ENCODE assay signal across 26 mouse cellular contexts in the genomic region with DNA sequence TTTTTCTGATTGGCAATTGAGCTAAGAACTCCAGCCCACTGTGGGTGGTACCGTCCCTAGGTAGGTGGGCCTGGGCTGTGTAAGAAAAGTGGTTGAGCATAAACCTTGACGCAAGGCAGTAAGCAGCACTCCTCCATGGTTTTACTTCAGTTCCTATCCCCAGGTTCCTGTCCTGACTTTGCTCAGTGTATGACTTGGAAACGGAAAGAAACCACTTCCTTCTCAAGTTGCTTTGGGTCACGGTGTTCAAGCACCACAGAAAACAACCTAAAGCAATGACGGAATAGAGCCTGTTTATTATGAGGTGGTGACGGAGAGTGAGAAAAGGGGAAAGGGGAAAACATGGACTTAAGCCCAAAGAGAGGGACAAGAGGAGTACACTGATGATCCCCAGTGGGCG.
DNase-seq lines count a peak whose midpoint lies in the region; ATAC-seq and TF ChIP-seq lines count a peak whose summit lies in the region.
"Had no signal": no experiment of that assay in that cellular context is flagged by ENCODE, and none has a peak within 500 bp of the region (broad histone marks: within the 10 kb centered on the region; RNA-seq: fewer than 3 reads in every experiment).

No protein-coding gene starts in this region.

- no peak for TF ChIP-seq EP300 in liver, postnatal 0 days (IDR thresholded peaks at IDR 0.05; ENCODE audit: low read depth)

- no peaks in the 10 kb centered on the region for H3K4me1 ChIP-seq in liver, postnatal 0 days (ENCODE audit: insufficient read depth)
- no peaks in the 10 kb centered on the region for H3K4me1 ChIP-seq in liver, embryonic 12.5 days
- no peaks in the 10 kb centered on the region for H3K4me1 ChIP-seq in kidney, embryonic 16.5 days (ENCODE audit: insufficient read depth, low read length)
- H3K4me1 ChIP-seq in midbrain, embryonic 11.5 days (ENCODE audit: control insufficient read depth, insufficient read depth, low read length), result no peaks in the 10 kb centered on the region; the same call in 1 of the 2 replicates
- H3K4me1 ChIP-seq: heart, embryonic 13.5 days; limb, embryonic 15.5 days; liver, embryonic 15.5 days; midbrain, embryonic 13.5 days had no signal

- H3K4me2 ChIP-seq in liver, postnatal 0 days (ENCODE audit: low read depth, low read length), result no peak overlapping the region
- no peak overlapping the region for H3K4me2 ChIP-seq in liver, embryonic 12.5 days
- no peak overlapping the region for H3K4me2 ChIP-seq in kidney, embryonic 16.5 days (replicated peaks; ENCODE audit: low read depth, low read length)
- no peak overlapping the region for H3K4me2 ChIP-seq in midbrain, embryonic 11.5 days
- H3K4me2 ChIP-seq: heart, embryonic 13.5 days; hindbrain, embryonic 14.5 days; intestine, embryonic 15.5 days; limb, embryonic 15.5 days; liver, embryonic 15.5 days; midbrain, embryonic 13.5 days; neural tube, embryonic 12.5 days had no signal

- no peaks in the 10 kb centered on the region for H3K27me3 ChIP-seq in liver, postnatal 0 days (ENCODE audit: insufficient read depth, low read length)
- H3K27me3 ChIP-seq in liver, embryonic 12.5 days (replicated peaks), result no peaks in the 10 kb centered on the region
- H3K27me3 ChIP-seq in kidney, embryonic 16.5 days (ENCODE audit: insufficient read depth, low read length), result no peaks in the 10 kb centered on the region
- H3K27me3 ChIP-seq in midbrain, embryonic 11.5 days (ENCODE audit: control insufficient read depth, insufficient read depth, low read length), result no peaks in the 10 kb centered on the region
- H3K27me3 ChIP-seq: heart, embryonic 13.5 days; intestine, embryonic 15.5 days; limb, embryonic 15.5 days; liver, embryonic 15.5 days; midbrain, embryonic 13.5 days; neural tube, embryonic 12.5 days had no signal

- no peak overlapping the region for H3K4me3 ChIP-seq in liver, postnatal 0 days (ENCODE audit: low read depth, low read length)
- H3K4me3 ChIP-seq in liver, embryonic 12.5 days, result no peak overlapping the region
- no peak overlapping the region for H3K4me3 ChIP-seq in kidney, embryonic 16.5 days (ENCODE audit: low read length)
- H3K4me3 ChIP-seq in midbrain, embryonic 11.5 days (ENCODE audit: low read depth, low read length), result no peak overlapping the region
- H3K4me3 ChIP-seq: embryonic facial prominence, embryonic 10.5 days; heart, adult 2 months; heart, embryonic 13.5 days; intestine, embryonic 15.5 days; left cerebral cortex, adult 2 months; limb, embryonic 15.5 days; liver, embryonic 15.5 days; midbrain, embryonic 13.5 days; neural tube, embryonic 12.5 days had no signal

- no peak for DNase-seq in liver, postnatal 0 days
- peak; percentile 49 for DNase-seq in T-cell, adult 2 months (ENCODE audit: low spot score)
- no peak for DNase-seq in midbrain, embryonic 11.5 days (ENCODE audit: low spot score, missing footprints)
- DNase-seq in adrenal gland, postnatal 14 days, result no peak
- DNase-seq: cerebellum, adult 11 months; cerebellum, adult 9-11 months; gastrocnemius, postnatal 10 days; heart, adult 2 months; kidney, adult 9 months; kidney, postnatal 36 days; left cerebral cortex, postnatal 4 days; thymus, postnatal 4 days had no signal

- ATAC-seq in liver, postnatal 0 days, result peak; percentile 15; the same call in 1 of the 2 replicates
- no peak for ATAC-seq in liver, embryonic 12.5 days
- ATAC-seq in megakaryocyte progenitor cell, adult 5-6 weeks (replicated peaks; ENCODE audit: poor library complexity), result peak; percentile 72
- ATAC-seq in kidney, embryonic 16.5 days (ENCODE audit: low FRiP score, low TSS enrichment), result no peak
- no peak for ATAC-seq in midbrain, embryonic 11.5 days (ENCODE audit: low FRiP score)
- ATAC-seq: forebrain, embryonic 16.5 days; intestine, embryonic 15.5 days; midbrain, embryonic 13.5 days had no signal

- H3K9me3 ChIP-seq in liver, postnatal 0 days (ENCODE audit: low read length), result no peaks in the 10 kb centered on the region
- H3K9me3 ChIP-seq in liver, embryonic 12.5 days (replicated peaks), result no peaks in the 10 kb centered on the region
- no peaks in the 10 kb centered on the region for H3K9me3 ChIP-seq in kidney, embryonic 16.5 days (ENCODE audit: low read length)
- no peaks in the 10 kb centered on the region for H3K9me3 ChIP-seq in midbrain, embryonic 11.5 days (ENCODE audit: control insufficient read depth, low read length)
- H3K9me3 ChIP-seq: embryonic facial prominence, embryonic 10.5 days; heart, embryonic 13.5 days; intestine, embryonic 15.5 days; limb, embryonic 15.5 days; liver, embryonic 15.5 days; midbrain, embryonic 13.5 days; neural tube, embryonic 12.5 days had no signal

- no peak for TF ChIP-seq CTCF in liver, postnatal 0 days (IDR thresholded peaks at IDR 0.05; ENCODE audit: low read depth)

- 51% methylated on average over 7 of the region's 7 CpGs for WGBS in liver, postnatal 0 days (ENCODE audit: insufficient replicate concordance)
- 44% methylated on average over 7 of the region's 7 CpGs for WGBS in liver, embryonic 12.5 days (ENCODE audit: insufficient replicate concordance)
- 74% methylated on average over 7 of the region's 7 CpGs for WGBS in kidney, embryonic 16.5 days
- WGBS in midbrain, embryonic 11.5 days, result 87% methylated on average over 7 of the region's 7 CpGs

- no peak overlapping the region for H3K9ac ChIP-seq in liver, postnatal 0 days (replicated peaks)
- no peak overlapping the region for H3K9ac ChIP-seq in liver, embryonic 12.5 days
- H3K9ac ChIP-seq in kidney, embryonic 16.5 days (replicated peaks; ENCODE audit: low read length), result no peak overlapping the region
- H3K9ac ChIP-seq in midbrain, embryonic 11.5 days (ENCODE audit: low read length), result no peak overlapping the region
- H3K9ac ChIP-seq: heart, embryonic 13.5 days; hindbrain, embryonic 14.5 days; intestine, embryonic 15.5 days; limb, embryonic 15.5 days; liver, embryonic 15.5 days; midbrain, embryonic 13.5 days; neural tube, embryonic 12.5 days had no signal

- no peak overlapping the region for H3K27ac ChIP-seq in liver, postnatal 0 days (ENCODE audit: low read depth)
- H3K27ac ChIP-seq in liver, embryonic 12.5 days, result no peak overlapping the region
- no peak overlapping the region for H3K27ac ChIP-seq in kidney, embryonic 16.5 days (ENCODE audit: low read length)
- no peak overlapping the region for H3K27ac ChIP-seq in midbrain, embryonic 11.5 days (ENCODE audit: low read depth, low read length)
- H3K27ac ChIP-seq: embryonic facial prominence, embryonic 10.5 days; heart, adult 2 months; heart, embryonic 13.5 days; hindbrain, embryonic 14.5 days; intestine, embryonic 15.5 days; left cerebral cortex, adult 2 months; limb, embryonic 15.5 days; liver, embryonic 15.5 days; macrophage; midbrain, embryonic 13.5 days; neural tube, embryonic 12.5 days had no signal

- H3K36me3 ChIP-seq in liver, postnatal 0 days (replicated peaks; ENCODE audit: insufficient read depth, low read length), result no peaks in the 10 kb centered on the region
- no peaks in the 10 kb centered on the region for H3K36me3 ChIP-seq in liver, embryonic 12.5 days
- no peaks in the 10 kb centered on the region for H3K36me3 ChIP-seq in kidney, embryonic 16.5 days (ENCODE audit: insufficient read depth, low read length)
- no peaks in the 10 kb centered on the region for H3K36me3 ChIP-seq in midbrain, embryonic 11.5 days (ENCODE audit: control insufficient read depth, insufficient read depth, low read length)
- H3K36me3 ChIP-seq: embryonic facial prominence, embryonic 10.5 days; heart, embryonic 13.5 days; intestine, embryonic 15.5 days; limb, embryonic 15.5 days; liver, embryonic 15.5 days; midbrain, embryonic 13.5 days; neural tube, embryonic 12.5 days had no signal

Comparison
In these comparisons a context has a peak if more than half of its experiments do, and no peak if none do; other contexts are left out.
1. ATAC-seq: peak in liver, postnatal 0 days (single experiment) and megakaryocyte progenitor cell, adult 5-6 weeks (single experiment); none in liver, embryonic 12.5 days (single experiment), kidney, embryonic 16.5 days (single experiment) and midbrain, embryonic 11.5 days (single experiment).